Mouse (Mus musculus) midbrain, embryonic 14.5 days (tissue): ENCODE measurements around the gene Bend4. TPM values are rescaled to one million over a fixed set of nuclear protein-coding genes. Genes with fewer than 3 reads are reported as not detected.

Experiments
- ATAC-seq: fragments of 200-750 bp; cut with Nextera tagmentation; 2 replicates; pipeline ENCODE4 v1.8.0; 2017; ENCODE audit warnings: moderate number of reproducible peaks, moderate library complexity; ENCODE audit not compliant: low FRiP score, low TSS enrichment
- DNase-seq: peaks from one replicate; pipeline ENCODE4 v3.0.0-alpha.2; 2015
- H3K27ac ChIP-seq: fragments of 300-500 bp; sonication (generic); replicated peaks from 2 replicates; pipeline ENCODE4 v1.5.1; 2014; ENCODE audit warnings: mild to moderate bottlenecking, low read depth, low read length, moderate library complexity
- H3K27me3 ChIP-seq: fragments of 300-500 bp; sonication (generic); 2 replicates; pipeline ENCODE4 v1.6.1; 2014; ENCODE audit warnings: low read length, control low read depth, mixed read lengths; ENCODE audit not compliant: control insufficient read depth, insufficient read depth
- H3K36me3 ChIP-seq: fragments of 300-500 bp; sonication (generic); 2 replicates; pipeline ENCODE4 v1.6.1; 2014; ENCODE audit warnings: low read length, control low read depth; ENCODE audit not compliant: control insufficient read depth, insufficient read depth
- H3K4me1 ChIP-seq: fragments of 300-500 bp; sonication (generic); 2 replicates; pipeline ENCODE4 v1.6.1; 2014; ENCODE audit warnings: mild to moderate bottlenecking, antibody characterized with exemption, low read length, control low read depth; ENCODE audit not compliant: control insufficient read depth, insufficient read depth
- H3K4me2 ChIP-seq: fragments of 300-500 bp; sonication (generic); 2 replicates; pipeline ENCODE4 v1.6.1; 2014; ENCODE audit warnings: mild to moderate bottlenecking, low read length, moderate library complexity
- H3K4me3 ChIP-seq: fragments of 300-500 bp; sonication (generic); replicated peaks from 2 replicates; pipeline ENCODE4 v1.5.1; 2014; ENCODE audit warnings: low read depth, low read length
- H3K9ac ChIP-seq: fragments of 300-500 bp; sonication (generic); replicated peaks from 2 replicates; pipeline ENCODE4 v1.6.1; 2014; ENCODE audit warnings: mild to moderate bottlenecking, low read length, moderate library complexity
- H3K9me3 ChIP-seq: fragments of 300-500 bp; sonication (generic); 2 replicates; pipeline ENCODE4 v1.6.1; 2016; ENCODE audit warnings: low read length, control low read depth, mixed read lengths; ENCODE audit not compliant: control insufficient read depth
- WGBS: fragments of 180-500 bp; shearing (Covaris S2); extraction: QIAGEN DNeasy Blood & Tissue Kit; methylation state at CpG from one replicate; pipeline ENCODE4 v1.1.7; 2014; 5-methylcytosine and 5-hydroxymethylcytosine counted together
- polyA plus RNA-seq: library from polyadenylated mRNA; unstranded; fragments of >200 nt; fragmentation: Nextera tagmentation; extraction: Ambion mirVana; gene quantifications from 2 replicates; pipeline ENCODE4 v1.2.1, GENCODE M21; 2014

Gene Bend4
- polyA plus RNA-seq, 1 experiment from 2014 or later: 15.6 TPM

GRCm38 (mm10) chr5:67404380-67404779 lies 23.7 kb downstream of the Bend4 start:
- H3K4me3 ChIP-seq: no peak overlapping the region
- ATAC-seq (no peak), DNase-seq (no peak)
- H3K27me3 ChIP-seq: no peaks in the 10 kb centered on the region
- 91% methylated on average over 7 of the region's 7 CpGs for WGBS
- H3K4me1 ChIP-seq: no peaks in the 10 kb centered on the region
- H3K9ac ChIP-seq: no peak overlapping the region
- peaks cover 10% of the 10 kb centered on the region for H3K36me3 ChIP-seq
- no peak overlapping the region for H3K4me2 ChIP-seq
- no peak overlapping the region for H3K27ac ChIP-seq
- no peaks in the 10 kb centered on the region for H3K9me3 ChIP-seq

GRCm38 (mm10) chr5:67401612-67402011 lies 26.5 kb downstream of the Bend4 start:
- WGBS: 74% methylated on average over 9 of the region's 9 CpGs

GRCm38 (mm10) chr5:67400608-67401480 lies 27.3 kb downstream of the Bend4 start:
- Histone ChIP-seq H3K36me3 (peaks cover 29% of the 10 kb centered on the region), H3K27me3 (no peaks in the 10 kb centered on the region), H3K4me1 (no peaks in the 10 kb centered on the region), H3K9ac (no peak overlapping the region), H3K4me2 (peak overlapping the region; percentile 31), H3K4me3 (no peak overlapping the region), H3K9me3 (no peaks in the 10 kb centered on the region), H3K27ac (no peak overlapping the region)
- DNase-seq (peak; percentile 63), ATAC-seq (0 out of 2 replicates have a peak, but pooled peaks have one; percentile 32)
- WGBS: 74% methylated on average over 12 of the region's 12 CpGs

More at GRCm38 (mm10) chr5:67401612-67402011, 26.5 kb downstream of the Bend4 start:
- DNase-seq (no peak), ATAC-seq (no peak)
- H3K4me1 ChIP-seq: no peaks in the 10 kb centered on the region
- no peaks in the 10 kb centered on the region for H3K9me3 ChIP-seq
- H3K27ac ChIP-seq: no peak overlapping the region
- H3K9ac ChIP-seq: no peak overlapping the region
- no peak overlapping the region for H3K4me2 ChIP-seq
- no peaks in the 10 kb centered on the region for H3K27me3 ChIP-seq
- H3K4me3 ChIP-seq: no peak overlapping the region
- H3K36me3 ChIP-seq: peaks cover 29% of the 10 kb centered on the region

- 73% methylated on average over 28 of the region's 28 CpGs for WGBS
- Histone ChIP-seq H3K27me3 (no peaks in the 10 kb centered on the region), H3K9ac (no peak overlapping the region), H3K27ac (peak overlapping the region; percentile 42; the same call in 1 of the 2 replicates), H3K9me3 (no peaks in the 10 kb centered on the region), H3K4me3 (no peak overlapping the region), H3K36me3 (peaks cover 29% of the 10 kb centered on the region), H3K4me2 (peak overlapping the region; percentile 31), H3K4me1 (no peaks in the 10 kb centered on the region)
- peak; percentile 28; the same call in 1 of the 2 replicates for ATAC-seq
- DNase-seq: peak; percentile 51
Measured at GRCm38 (mm10) chr5:67399876-67400607, 28.1 kb downstream of the Bend4 start.

GRCm38 (mm10) chr5:67397186-67397585 lies 30.9 kb downstream of the Bend4 start:
- DNase-seq (no peak), ATAC-seq (no peak)
- no peaks in the 10 kb centered on the region for H3K4me1 ChIP-seq
- H3K9me3 ChIP-seq: no peaks in the 10 kb centered on the region
- no peak overlapping the region for H3K4me3 ChIP-seq
- no peaks in the 10 kb centered on the region for H3K27me3 ChIP-seq
- peaks cover 19% of the 10 kb centered on the region for H3K36me3 ChIP-seq
- 90% methylated on average over 14 of the region's 14 CpGs for WGBS
- H3K4me2 ChIP-seq: no peak overlapping the region
- no peak overlapping the region for H3K27ac ChIP-seq
- H3K9ac ChIP-seq: no peak overlapping the region

- no peak for ATAC-seq
- Histone ChIP-seq H3K9ac (no peak overlapping the region), H3K4me2 (no peak overlapping the region), H3K36me3 (peaks cover 19% of the 10 kb centered on the region), H3K27ac (no peak overlapping the region), H3K27me3 (no peaks in the 10 kb centered on the region), H3K9me3 (no peaks in the 10 kb centered on the region), H3K4me1 (no peaks in the 10 kb centered on the region), H3K4me3 (no peak overlapping the region)
- DNase-seq: no peak
- 92% methylated on average over 11 of the region's 11 CpGs for WGBS
Measured at GRCm38 (mm10) chr5:67395211-67395851, 32.8 kb downstream of the Bend4 start.

- DNase-seq (no peak), ATAC-seq (no peak)
- Histone ChIP-seq H3K27me3 (no peaks in the 10 kb centered on the region), H3K9me3 (no peaks in the 10 kb centered on the region), H3K4me3 (no peak overlapping the region), H3K27ac (no peak overlapping the region), H3K36me3 (peaks cover 14% of the 10 kb centered on the region), H3K9ac (no peak overlapping the region), H3K4me1 (no peaks in the 10 kb centered on the region), H3K4me2 (no peak overlapping the region)
- 94% methylated on average over 6 of the region's 6 CpGs for whole genome bisulfite sequencing
Measured at GRCm38 (mm10) chr5:67393951-67394350, 34.2 kb downstream of the Bend4 start.

- 95% methylated on average over 7 of the region's 7 CpGs for WGBS
- DNase-seq (no peak), ATAC-seq (no peak)
- Histone ChIP-seq H3K9me3 (no peaks in the 10 kb centered on the region), H3K27ac (no peak overlapping the region), H3K36me3 (no peaks in the 10 kb centered on the region), H3K4me2 (no peak overlapping the region), H3K4me3 (no peak overlapping the region), H3K4me1 (no peaks in the 10 kb centered on the region), H3K27me3 (no peaks in the 10 kb centered on the region), H3K9ac (no peak overlapping the region)
Measured at GRCm38 (mm10) chr5:67382556-67382955, 45.6 kb downstream of the Bend4 start.
